Mouse (Mus musculus) heart, postnatal 0 days (tissue): Measurements from ENCODE around the gene Stxbp4.

Experiments
- CTCF ChIP-seq: IDR thresholded peaks from 2 replicates; pipeline ENCODE4 v1.5.1; 2016; ENCODE audit warnings: antibody characterized with exemption, control low read depth, low read depth
- EP300 ChIP-seq: IDR thresholded peaks from 2 replicates; pipeline ENCODE4 v1.6.1; 2016; ENCODE audit warnings: antibody characterized with exemption, low read depth

DNA sequence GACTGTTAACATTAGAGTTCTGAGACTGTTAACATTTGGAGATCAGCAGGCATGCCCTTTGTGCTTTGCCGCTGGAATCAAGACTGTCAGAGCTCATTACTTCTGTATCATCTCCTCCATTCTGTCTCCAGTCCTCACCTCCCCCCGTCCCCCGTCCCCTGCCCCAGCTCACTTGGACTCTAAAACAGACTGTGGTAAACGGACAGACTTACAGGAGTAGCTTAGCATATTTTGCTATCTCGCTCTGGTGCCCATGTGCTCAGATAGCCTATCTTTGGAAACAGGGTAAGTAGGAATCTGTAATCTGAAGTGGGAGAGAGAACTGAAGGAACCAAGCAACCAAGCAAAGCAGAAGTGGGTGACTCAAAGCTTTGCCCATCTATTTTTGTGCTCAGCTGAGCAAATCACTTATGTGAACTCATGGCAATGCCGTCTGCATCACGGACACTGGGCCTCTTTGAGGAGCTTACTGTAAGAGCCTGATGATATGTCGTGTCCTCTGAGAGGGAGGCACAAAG is 39.9 kb upstream of the Stxbp4 start:
- no peak for TF ChIP-seq CTCF
- TF ChIP-seq EP300: no peak
